Mouse (Mus musculus) CH12.LX (cell line): ENCODE measurements at regions not wholly inside any gene's neighbourhood (a gene's known extent, or its start where the extent isn't known, plus 50 kb on each side); places are given as distances from the start of the nearest gene placed in this dataset.

Source experiments
- CTCF ChIP-seq, 2 experiments: IDR thresholded peaks in 1 of 2; conservative IDR thresholded peaks in 1 of 2; 2 replicates each; pipeline ENCODE4 v1.5.1; 2011 to 2012; ENCODE audit warnings: low read depth in 2 of 2, low read length in 2 of 2, improper control_type of control experiment in 1 of 2, inconsistent platforms in 1 of 2, mild to moderate bottlenecking in 1 of 2, moderate library complexity in 1 of 2
- E2F4 ChIP-seq: IDR thresholded peaks from 2 replicates; pipeline ENCODE4 v1.6.1; 2011; ENCODE audit warnings: low read depth, low read length, improper control_type of control experiment; ENCODE audit not compliant: insufficient replicate concordance
- EP300 ChIP-seq: IDR thresholded peaks from 2 replicates; pipeline ENCODE4 v1.6.1; 2011; ENCODE audit warnings: low read length, improper control_type of control experiment
- JUND ChIP-seq: conservative IDR thresholded peaks from 2 replicates; pipeline ENCODE4 v1.6.1; 2011; ENCODE audit warnings: low read depth, low read length, improper control_type of control experiment
- RAD21 ChIP-seq: IDR thresholded peaks from 2 replicates; pipeline ENCODE4 v1.6.1; 2011; ENCODE audit warnings: low read depth, mild to moderate bottlenecking, low read length, improper control_type of control experiment, moderate library complexity
- RCOR1 ChIP-seq: conservative IDR thresholded peaks from 2 replicates; pipeline ENCODE4 v1.6.1; 2012; ENCODE audit warnings: low read depth, mild to moderate bottlenecking, inconsistent platforms, low read length, improper control_type of control experiment
- TCF12 ChIP-seq: IDR thresholded peaks from 2 replicates; pipeline ENCODE4 v1.6.1; 2014; ENCODE audit warnings: low read depth, mild to moderate bottlenecking, inconsistent platforms, low read length, improper control_type of control experiment
- ZC3H11A ChIP-seq: IDR thresholded peaks from 2 replicates; pipeline ENCODE4 v1.6.1; 2012; ENCODE audit warnings: low read depth, mild to moderate bottlenecking, inconsistent platforms, low read length, improper control_type of control experiment

GRCm38 (mm10) chr6:6779157-6779556 lies 84.0 kb upstream of the Dlx6 start:
- TF ChIP-seq RCOR1 (no peak), JUND (no peak), TCF12 (no peak), CTCF (conservative IDR thresholded peaks at IDR 0.05 in 1 of 2, IDR thresholded peaks at IDR 0.05 in 1 of 2; ENCODE audit: low read depth in 2 of 2, low read length in 2 of 2) (no peak), RAD21 (no peak), E2F4 (no peak), EP300 (no peak), ZC3H11A (no peak)
